Mouse (Mus musculus) CH12.LX (cell line): Measurements from ENCODE around the gene Tpr. TPM values are rescaled to one million over a fixed set of nuclear protein-coding genes. Genes with fewer than 3 reads are reported as not detected.

Experiments
- DNase-seq: peaks from one replicate; pipeline ENCODE4 v3.0.0-alpha.2; 2013; ENCODE audit errors: extremely low read depth
- H3K27ac ChIP-seq: 2 replicates; pipeline ENCODE4 v1.5.1; 2012; ENCODE audit warnings: low read depth, mild to moderate bottlenecking, control low read depth, moderate library complexity; ENCODE audit not compliant: insufficient read depth
- H3K27me3 ChIP-seq: replicated peaks from 2 replicates; pipeline ENCODE3; 2012; ENCODE audit warnings: inconsistent platforms
- H3K36me3 ChIP-seq, 2 experiments: replicated peaks in 1 of 2; 2 replicates each; pipeline versions ENCODE3 to v1.6.1; 2012; ENCODE audit warnings: inconsistent platforms in 1 of 2, low read length in 1 of 2, mild to moderate bottlenecking in 1 of 2, mixed read lengths in 1 of 2, moderate library complexity in 1 of 2; ENCODE audit not compliant: control insufficient read depth in 1 of 2, insufficient read depth in 1 of 2
- H3K4me1 ChIP-seq, 2 experiments: 2 replicates each; pipeline ENCODE4 v1.6.1; 2012; ENCODE audit warnings: inconsistent platforms in 1 of 2, moderate library complexity in 1 of 2; ENCODE audit not compliant: insufficient read depth in 2 of 2, control insufficient read depth in 1 of 2
- H3K4me2 ChIP-seq: 2 replicates; pipeline ENCODE4 v1.6.1; 2012; ENCODE audit warnings: low read depth, mild to moderate bottlenecking, control low read depth; ENCODE audit not compliant: poor library complexity, insufficient read depth, severe bottlenecking
- H3K4me3 ChIP-seq, 3 experiments: fragments of 150-350 bp in 1 of 3; sonication (generic) in 1 of 3; replicated peaks in 1 of 3; 2 replicates each; pipeline versions ENCODE3 to v1.5.1; 2011 to 2012; ENCODE audit warnings: low read depth in 2 of 3, low read length in 2 of 3, mild to moderate bottlenecking in 2 of 3, moderate library complexity in 2 of 3, control low read depth in 1 of 3, improper control_type of control experiment in 1 of 3, inconsistent platforms in 1 of 3, mixed read lengths in 1 of 3; ENCODE audit not compliant: poor library complexity in 1 of 3
- H3K79me2 ChIP-seq: replicated peaks from 2 replicates; pipeline ENCODE4 v1.6.1; 2012; ENCODE audit warnings: mild to moderate bottlenecking, moderate library complexity; ENCODE audit not compliant: control insufficient read depth, poor library complexity, insufficient read depth, severe bottlenecking; ENCODE audit errors: extremely low read depth
- H3K9ac ChIP-seq: 2 replicates; pipeline ENCODE4 v1.6.1; 2012; ENCODE audit warnings: low read depth, mild to moderate bottlenecking, control low read depth, moderate library complexity; ENCODE audit not compliant: insufficient read depth
- H3K9me3 ChIP-seq: replicated peaks from 2 replicates; pipeline ENCODE3; 2012; ENCODE audit warnings: low read length, inconsistent platforms, mixed read lengths
- BHLHE40 ChIP-seq: IDR thresholded peaks from 2 replicates; pipeline ENCODE4 v1.6.1; 2011; ENCODE audit warnings: mild to moderate bottlenecking, low read depth, low read length, improper control_type of control experiment
- CHD1 ChIP-seq: IDR thresholded peaks from 2 replicates; pipeline ENCODE4 v1.6.1; 2012; ENCODE audit warnings: low read depth, low read length, improper control_type of control experiment, inconsistent platforms
- CHD2 ChIP-seq: IDR thresholded peaks from 2 replicates; pipeline ENCODE4 v1.6.1; 2011; ENCODE audit warnings: low read length, improper control_type of control experiment
- CTCF ChIP-seq, 2 experiments: IDR thresholded peaks in 1 of 2; conservative IDR thresholded peaks in 1 of 2; 2 replicates each; pipeline ENCODE4 v1.5.1; 2011 to 2012; ENCODE audit warnings: low read depth in 2 of 2, low read length in 2 of 2, improper control_type of control experiment in 1 of 2, inconsistent platforms in 1 of 2, mild to moderate bottlenecking in 1 of 2, moderate library complexity in 1 of 2
- E2F4 ChIP-seq: IDR thresholded peaks from 2 replicates; pipeline ENCODE4 v1.6.1; 2011; ENCODE audit warnings: low read depth, low read length, improper control_type of control experiment; ENCODE audit not compliant: insufficient replicate concordance
- ELF1 ChIP-seq: IDR thresholded peaks from 2 replicates; pipeline ENCODE4 v1.6.1; 2014; ENCODE audit warnings: low read depth, mild to moderate bottlenecking, inconsistent platforms, low read length, improper control_type of control experiment
- ETS1 ChIP-seq: conservative IDR thresholded peaks from 2 replicates; pipeline ENCODE4 v1.6.1; 2012; ENCODE audit warnings: low read depth, mild to moderate bottlenecking, inconsistent platforms, low read length, improper control_type of control experiment, moderate library complexity
- GABPA ChIP-seq: IDR thresholded peaks from 2 replicates; pipeline ENCODE4 v1.6.1; 2012; ENCODE audit warnings: low read depth, low read length, improper control_type of control experiment, inconsistent platforms; ENCODE audit not compliant: insufficient replicate concordance
- HCFC1 ChIP-seq: IDR thresholded peaks from 2 replicates; pipeline ENCODE4 v1.6.1; 2012; ENCODE audit warnings: low read depth, mild to moderate bottlenecking, inconsistent platforms, low read length, improper control_type of control experiment
- IRF4 ChIP-seq: IDR thresholded peaks from 2 replicates; pipeline ENCODE4 v1.6.1; 2014; ENCODE audit warnings: low read depth, mild to moderate bottlenecking, inconsistent platforms, low read length, improper control_type of control experiment
- JUN ChIP-seq: IDR thresholded peaks from 2 replicates; pipeline ENCODE4 v1.6.1; 2011; ENCODE audit warnings: low read depth, mild to moderate bottlenecking, low read length, improper control_type of control experiment, moderate library complexity; ENCODE audit not compliant: insufficient read depth
- JUND ChIP-seq: conservative IDR thresholded peaks from 2 replicates; pipeline ENCODE4 v1.6.1; 2011; ENCODE audit warnings: low read depth, low read length, improper control_type of control experiment
- KAT2A ChIP-seq: IDR thresholded peaks from 2 replicates; pipeline ENCODE4 v1.6.1; 2012; ENCODE audit warnings: low read length, improper control_type of control experiment, inconsistent platforms; ENCODE audit not compliant: insufficient replicate concordance
- MAFK ChIP-seq: IDR thresholded peaks from 2 replicates; pipeline ENCODE4 v1.6.1; 2011; ENCODE audit warnings: low read length, improper control_type of control experiment; ENCODE audit not compliant: insufficient replicate concordance
- MAX ChIP-seq: IDR thresholded peaks from 2 replicates; pipeline ENCODE4 v1.6.1; 2011; ENCODE audit warnings: low read length, improper control_type of control experiment
- MAZ ChIP-seq: IDR thresholded peaks from 2 replicates; pipeline ENCODE4 v1.6.1; 2012; ENCODE audit warnings: low read depth, mild to moderate bottlenecking, inconsistent platforms, low read length, improper control_type of control experiment, moderate library complexity
- MEF2A ChIP-seq: IDR thresholded peaks from 2 replicates; pipeline ENCODE4 v1.6.1; 2014; ENCODE audit warnings: low read depth, mild to moderate bottlenecking, inconsistent platforms, low read length, improper control_type of control experiment, borderline replicate concordance
- MXI1 ChIP-seq: IDR thresholded peaks from 2 replicates; pipeline ENCODE4 v1.6.1; 2011; ENCODE audit warnings: mild to moderate bottlenecking, low read depth, low read length, improper control_type of control experiment
- MYC ChIP-seq: IDR thresholded peaks from 2 replicates; pipeline ENCODE4 v1.6.1; 2011; ENCODE audit warnings: low read depth, mild to moderate bottlenecking, improper control_type of control experiment, low read length
- NELFE ChIP-seq: IDR thresholded peaks from 2 replicates; pipeline ENCODE4 v1.6.1; 2011; ENCODE audit warnings: low read depth, low read length, improper control_type of control experiment
- NRF1 ChIP-seq: IDR thresholded peaks from 2 replicates; pipeline ENCODE4 v1.6.1; 2014; ENCODE audit warnings: low read depth, mild to moderate bottlenecking, inconsistent platforms, low read length, improper control_type of control experiment, moderate library complexity
- PAX5 ChIP-seq: IDR thresholded peaks from 2 replicates; pipeline ENCODE4 v1.6.1; 2012; ENCODE audit warnings: low read length, inconsistent platforms, mixed read lengths
- POLR2A ChIP-seq: IDR thresholded peaks from 2 replicates; pipeline ENCODE4 v1.6.1; 2011; ENCODE audit warnings: low read depth, mild to moderate bottlenecking, improper control_type of control experiment, low read length
- POLR2AphosphoS2 ChIP-seq: IDR thresholded peaks from 2 replicates; pipeline ENCODE4 v1.6.1; 2011; ENCODE audit warnings: low read depth, low read length, improper control_type of control experiment
- RAD21 ChIP-seq: IDR thresholded peaks from 2 replicates; pipeline ENCODE4 v1.6.1; 2011; ENCODE audit warnings: low read depth, mild to moderate bottlenecking, low read length, improper control_type of control experiment, moderate library complexity
- RCOR1 ChIP-seq: conservative IDR thresholded peaks from 2 replicates; pipeline ENCODE4 v1.6.1; 2012; ENCODE audit warnings: low read depth, mild to moderate bottlenecking, inconsistent platforms, low read length, improper control_type of control experiment
- SMC3 ChIP-seq: IDR thresholded peaks from 2 replicates; pipeline ENCODE4 v1.6.1; 2011; ENCODE audit warnings: low read depth, low read length, improper control_type of control experiment
- TBP ChIP-seq: conservative IDR thresholded peaks from 2 replicates; pipeline ENCODE4 v1.6.1; 2011; ENCODE audit warnings: low read depth, low read length, improper control_type of control experiment
- TCF12 ChIP-seq: IDR thresholded peaks from 2 replicates; pipeline ENCODE4 v1.6.1; 2014; ENCODE audit warnings: low read depth, mild to moderate bottlenecking, inconsistent platforms, low read length, improper control_type of control experiment
- UBTF ChIP-seq: IDR thresholded peaks from 2 replicates; pipeline ENCODE4 v1.6.1; 2012; ENCODE audit warnings: low read depth, mild to moderate bottlenecking, inconsistent platforms, low read length, improper control_type of control experiment, moderate library complexity
- USF1 ChIP-seq: IDR thresholded peaks from 2 replicates; pipeline ENCODE4 v1.6.1; 2014; ENCODE audit warnings: low read depth, mild to moderate bottlenecking, inconsistent platforms, low read length, improper control_type of control experiment
- USF2 ChIP-seq: conservative IDR thresholded peaks from 2 replicates; pipeline ENCODE4 v1.6.1; 2011; ENCODE audit warnings: low read depth, low read length, improper control_type of control experiment
- ZC3H11A ChIP-seq: IDR thresholded peaks from 2 replicates; pipeline ENCODE4 v1.6.1; 2012; ENCODE audit warnings: low read depth, mild to moderate bottlenecking, inconsistent platforms, low read length, improper control_type of control experiment
- ZKSCAN1 ChIP-seq: IDR thresholded peaks from 2 replicates; pipeline ENCODE4 v1.6.1; 2012; ENCODE audit warnings: low read depth, inconsistent platforms, low read length, improper control_type of control experiment, borderline replicate concordance
- ZMIZ1 ChIP-seq: IDR thresholded peaks from 2 replicates; pipeline ENCODE4 v1.6.1; 2012; ENCODE audit warnings: low read depth, mild to moderate bottlenecking, inconsistent platforms, low read length, improper control_type of control experiment
- ZNF384 ChIP-seq: IDR thresholded peaks from 2 replicates; pipeline ENCODE4 v1.6.1; 2012; ENCODE audit warnings: low read depth, low read length, improper control_type of control experiment, inconsistent platforms
- dilution Hi-C: fragments of 300-500 bp; cut with MboI; formaldehyde crosslinking; loops from 2 replicates; pipeline ENCODE4 v1.14.3; 2020; ENCODE audit warnings: low sequenced_read_pairs; ENCODE audit not compliant: extremely low pct_unique_long_range_greater_than_20kb, extremely low pct_ligation_motif_present
- in situ Hi-C: fragments of 300-500 bp; cut with MboI; formaldehyde crosslinking; loops from 3 replicates; pipeline ENCODE4 v1.14.3; 2019; ENCODE audit warnings: low sequenced_read_pairs, low pct_ligation_motif_present, low pct_unique_long_range_greater_than_20kb, mixed read lengths
- polyA plus RNA-seq: library from polyadenylated mRNA; unstranded; fragments of >175 nt; gene quantifications from 2 replicates; pipeline ENCODE4 v1.2.1, GENCODE M21; 2012; ENCODE audit warnings: low read depth; ENCODE audit not compliant: insufficient read length
- total RNA-seq, 2 experiments: library from RNA; depleted of rRNA; stranded (reverse); fragments of 300-350 nt in 1 of 2; fragments of >200 nt in 1 of 2; gene quantifications; 2 replicates each; pipeline ENCODE4 v1.2.3; 2012 to 2014

Tpr gene
- total and polyA plus RNA-seq, 3 experiments: 135 to 291 (median 200) TPM

GRCm38 (mm10) chr1:150497690-150498089 is 105.1 kb downstream of the Tpr start:
- in situ Hi-C loops: no loop called here
- Histone ChIP-seq H3K9me3 (peaks cover 7% of the 10 kb centered on the region), H3K27me3 (no peaks in the 10 kb centered on the region), H3K27ac (no peak overlapping the region), H3K36me3 (no peaks in the 10 kb centered on the region), H3K79me2 (no peaks in the 10 kb centered on the region), H3K4me2 (no peak overlapping the region), H3K4me1 (peaks cover 0 to 7% of the 10 kb centered on the region in 2 experiments; a peak in 2 of 4 replicates), H3K9ac (no peak overlapping the region), H3K4me3 (no peak overlapping the region)
- dilution Hi-C loops: no loop called here
- DNase-seq: peak; percentile 19
- TF ChIP-seq NRF1 (no peak), PAX5 (no peak), KAT2A (no peak), RCOR1 (no peak), ZKSCAN1 (no peak), CHD2 (no peak), ZMIZ1 (no peak), MYC (no peak), TCF12 (no peak), POLR2A (no peak), RAD21 (peak; percentile 67), ZNF384 (no peak), NELFE (no peak), JUND (no peak), MAFK (peak; percentile 59; the same call in 1 of the 2 replicates), MEF2A (no peak), HCFC1 (no peak), MAZ (no peak), POLR2AphosphoS2 (no peak), USF1 (no peak), TBP (no peak), GABPA (no peak), JUN (no peak), ZC3H11A (no peak), E2F4 (no peak), CTCF (conservative IDR thresholded peaks at IDR 0.05 in 1 of 2, IDR thresholded peaks at IDR 0.05 in 1 of 2; ENCODE audit: low read depth in 2 of 2, low read length in 2 of 2) (peak in 1 of 2 experiments; percentile 54; a peak in 2 of 4 replicates), ETS1 (no peak), ELF1 (no peak), BHLHE40 (no peak), IRF4 (no peak), UBTF (no peak), CHD1 (no peak), MXI1 (no peak), SMC3 (peak; percentile 28; the same call in 1 of the 2 replicates), MAX (no peak), USF2 (no peak)
